ENCODE assay signal across 8 mouse cellular contexts in the genomic region with DNA sequence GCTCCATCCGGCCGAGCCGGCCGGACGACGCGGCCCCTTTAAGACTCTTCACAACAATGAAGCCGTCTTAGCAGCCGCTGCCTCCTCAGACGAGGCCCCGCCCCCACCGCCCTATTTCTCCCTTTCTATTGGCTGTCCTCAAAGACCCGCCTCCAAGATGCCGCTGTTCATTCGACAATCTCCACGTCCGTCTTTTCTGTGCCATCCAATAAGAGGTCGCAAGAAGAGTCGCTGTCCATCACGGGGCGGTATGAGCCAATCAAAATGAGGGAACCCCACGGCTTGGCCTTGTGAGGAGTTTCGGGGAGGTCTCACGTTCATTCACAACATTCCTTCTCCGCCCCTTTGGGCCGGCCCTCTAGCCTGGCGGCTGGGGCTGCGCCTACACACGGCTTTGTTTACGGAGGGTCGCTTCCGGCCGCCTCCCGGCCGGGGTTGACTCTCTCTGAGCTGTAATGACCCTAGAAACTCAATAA. TPM values are rescaled to one million over a fixed set of nuclear protein-coding genes. Genes with fewer than 3 reads are reported as not detected.
DNase-seq lines count a peak whose midpoint lies in the region; ATAC-seq lines count a peak whose summit lies in the region.

A gene (minus strand): TSS at position 58 of the 476 bp plus-strand sequence.

- peaks cover 27% of the 10 kb centered on the region for H3K36me3 ChIP-seq in heart, embryonic 14.5 days (ENCODE audit: control insufficient read depth, insufficient read depth, low read length)
- no peaks in the 10 kb centered on the region for H3K36me3 ChIP-seq in liver, embryonic 13.5 days
- H3K36me3 ChIP-seq in stomach, embryonic 16.5 days (ENCODE audit: control insufficient read depth, insufficient read depth, low read length): 0 out of 2 replicates have a peak, but pooled peaks cover 4% of the 10 kb centered on the region

- DNase-seq in c-Kit-negative CD71-positive TER-119-positive erythroid progenitor cells, embryonic 14.5 days (ENCODE audit: low read depth, low spot score): peak; percentile 99
- peak; percentile 99 for DNase-seq in fibroblast of lung, adult 2 months (ENCODE audit: low read depth)
- peak; percentile 99 for DNase-seq in kidney, postnatal 14 days
- peak; percentile 97 for DNase-seq in liver, embryonic 13.5 days
- DNase-seq in neural tube, embryonic 10.5 days (ENCODE audit: extremely low spot score, low spot score): peak; percentile 98

- under 1% methylated on average over 34 of the region's 35 CpGs for WGBS in heart, embryonic 14.5 days
- WGBS in liver, embryonic 13.5 days (ENCODE audit: insufficient replicate concordance): under 1% methylated on average over 35 of the region's 35 CpGs
- under 1% methylated on average over 35 of the region's 35 CpGs for WGBS in stomach, embryonic 16.5 days

- no peaks in the 10 kb centered on the region for H3K9me3 ChIP-seq in heart, embryonic 14.5 days (ENCODE audit: control insufficient read depth, low read length)
- H3K9me3 ChIP-seq in liver, embryonic 13.5 days (replicated peaks): no peaks in the 10 kb centered on the region
- no peaks in the 10 kb centered on the region for H3K9me3 ChIP-seq in stomach, embryonic 16.5 days (replicated peaks; ENCODE audit: control insufficient read depth, low read length)

- H3K4me2 ChIP-seq in heart, embryonic 14.5 days (ENCODE audit: low read length): peak within 1 kb of the TSS; percentile 89
- H3K4me2 ChIP-seq in liver, embryonic 13.5 days: peak within 1 kb of the TSS; percentile 94
- peak within 1 kb of the TSS; percentile 73 for H3K4me2 ChIP-seq in stomach, embryonic 16.5 days (ENCODE audit: low read depth, low read length)

- peaks cover 20 to 30% of the 10 kb centered on the region in 2 experiments for H3K4me1 ChIP-seq in heart, embryonic 14.5 days (ENCODE audit: control insufficient read depth in 2 of 2, insufficient read depth in 2 of 2, low read length in 2 of 2)
- H3K4me1 ChIP-seq in liver, embryonic 13.5 days (replicated peaks): peaks cover 24% of the 10 kb centered on the region
- peaks cover 9% of the 10 kb centered on the region for H3K4me1 ChIP-seq in stomach, embryonic 16.5 days (ENCODE audit: control insufficient read depth, insufficient read depth, low read length)

- peak within 1 kb of the TSS; percentile 95 for H3K9ac ChIP-seq in heart, embryonic 14.5 days (ENCODE audit: low read length)
- peak within 1 kb of the TSS; percentile 93 for H3K9ac ChIP-seq in liver, embryonic 13.5 days
- peak within 1 kb of the TSS; percentile 98 for H3K9ac ChIP-seq in stomach, embryonic 16.5 days (ENCODE audit: low read length)

- H3K27me3 ChIP-seq in heart, embryonic 14.5 days (ENCODE audit: control insufficient read depth, insufficient read depth, low read length): no peaks in the 10 kb centered on the region
- no peaks in the 10 kb centered on the region for H3K27me3 ChIP-seq in liver, embryonic 13.5 days
- no peaks in the 10 kb centered on the region for H3K27me3 ChIP-seq in stomach, embryonic 16.5 days (ENCODE audit: control insufficient read depth, insufficient read depth, low read length)

- peak within 1 kb of the TSS; percentile 84 to 90 for H3K4me3 ChIP-seq in heart, embryonic 14.5 days (ENCODE audit: control insufficient read depth in 1 of 2, insufficient read depth in 1 of 2, low read depth in 1 of 2, low read length in 2 of 2)
- peak within 1 kb of the TSS; percentile 86 for H3K4me3 ChIP-seq in liver, embryonic 13.5 days (replicated peaks)
- H3K4me3 ChIP-seq in stomach, embryonic 16.5 days (replicated peaks; ENCODE audit: low read length): peak within 1 kb of the TSS; percentile 91

- H3K27ac ChIP-seq in heart, embryonic 14.5 days (replicated peaks in 1 of 2; ENCODE audit: control insufficient read depth in 1 of 2, insufficient read depth in 1 of 2, low read depth in 2 of 2, low read length in 2 of 2): peak within 1 kb of the TSS; percentile 76 to 83
- peak within 1 kb of the TSS; percentile 80 for H3K27ac ChIP-seq in liver, embryonic 13.5 days
- peak within 1 kb of the TSS; percentile 71 for H3K27ac ChIP-seq in stomach, embryonic 16.5 days (ENCODE audit: low read length)

- ATAC-seq in CD4-positive, CD25-positive, alpha-beta regulatory T cell, adult 4 months: peak; percentile 98
- peak; percentile 96 for ATAC-seq in heart, embryonic 14.5 days (ENCODE audit: insufficient number of reproducible peaks, insufficient read depth, low FRiP score, low read depth)
- peak; percentile 99 for ATAC-seq in liver, embryonic 13.5 days (ENCODE audit: low read depth)
- ATAC-seq in stomach, embryonic 16.5 days (ENCODE audit: insufficient read depth, low FRiP score): peak; percentile 98

RNA-seq across cellular contexts. Expression of the gene that starts here (rescaled TPM):
- 1 to 10 TPM; 3.3 to 4.3 TPM for polyA plus RNA-seq in CD4-positive, CD25-positive, alpha-beta regulatory T cell, adult 4 months (2017; shearing (Covaris generic))
- 6.7 and 7.3 TPM in 2 replicates for polyA plus RNA-seq in heart, embryonic 14.5 days (2014; fragmentation: Nextera tagmentation; extraction: Ambion mirVana)
- 2.1 and 2.2 TPM in 2 replicates for polyA plus RNA-seq in liver, embryonic 13.5 days (2015; fragmentation: Nextera tagmentation; extraction: Ambion mirVana)
- polyA plus RNA-seq in stomach, embryonic 16.5 days (2015; fragmentation: Nextera tagmentation; extraction: Ambion mirVana): 9.7 and 10.5 TPM in 2 replicates

Comparison
In these comparisons a context has a peak if more than half of its experiments do, and no peak if none do; other contexts are left out.
1. Peak in every context shown above with its lines: DNase-seq, ATAC-seq, H3K4me3 ChIP-seq and H3K27ac ChIP-seq.